Mouse (Mus musculus) small intestine, adult 2 months (tissue): ENCODE measurements around the gene Dirc2.

ENCODE experiments used
- CTCF ChIP-seq: fragments of 200-500 bp; IDR thresholded peaks from 2 replicates; pipeline ENCODE4 v1.5.1; 2012; ENCODE audit warnings: low read depth, mild to moderate bottlenecking, control low read depth, inconsistent platforms, low read length, moderate library complexity, mixed read lengths; ENCODE audit not compliant: insufficient replicate concordance, insufficient read length; ENCODE audit errors: extremely low read depth
- POLR2A ChIP-seq: fragments of 200-500 bp; IDR thresholded peaks from 2 replicates; pipeline ENCODE4 v1.6.1; 2012; ENCODE audit warnings: low read depth, mild to moderate bottlenecking, control low read depth, inconsistent platforms, low read length, moderate library complexity

DNA sequence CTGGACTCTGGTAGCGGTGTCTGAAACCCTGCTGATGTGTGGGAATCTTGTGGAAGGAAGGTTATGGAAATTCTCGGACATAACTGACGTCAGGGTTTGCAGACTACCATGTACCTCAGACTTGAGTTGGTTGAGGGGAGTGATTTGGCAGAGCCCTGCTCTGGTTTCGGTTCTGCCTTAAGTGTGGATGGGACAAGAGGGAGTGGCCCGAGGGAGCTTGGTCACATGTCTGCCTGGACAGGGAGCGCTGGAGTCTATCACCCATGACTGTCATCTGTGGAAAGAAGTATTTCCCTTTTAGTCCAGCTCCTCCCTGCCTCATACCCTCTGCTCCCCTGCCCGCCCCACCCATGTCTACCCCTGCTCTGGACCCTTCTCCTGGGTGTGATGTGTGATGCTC lies 33.0 kb upstream of the Dirc2 start:
- TF ChIP-seq POLR2A (no peak), CTCF (no peak)
